Mouse (Mus musculus): ENCODE results near the gene Gng3. TPM values are rescaled to one million over a fixed set of nuclear protein-coding genes. Genes with fewer than 3 reads are reported as not detected.
"Not testable (repeated sequence)": the region's sequence is repeated elsewhere in the genome, so short reads cannot be mapped to it uniquely, and the experiment has no call there.

Gene Gng3
- polyA plus RNA-seq, 1 experiment from 2014 or later = 25.2 TPM

DNA sequence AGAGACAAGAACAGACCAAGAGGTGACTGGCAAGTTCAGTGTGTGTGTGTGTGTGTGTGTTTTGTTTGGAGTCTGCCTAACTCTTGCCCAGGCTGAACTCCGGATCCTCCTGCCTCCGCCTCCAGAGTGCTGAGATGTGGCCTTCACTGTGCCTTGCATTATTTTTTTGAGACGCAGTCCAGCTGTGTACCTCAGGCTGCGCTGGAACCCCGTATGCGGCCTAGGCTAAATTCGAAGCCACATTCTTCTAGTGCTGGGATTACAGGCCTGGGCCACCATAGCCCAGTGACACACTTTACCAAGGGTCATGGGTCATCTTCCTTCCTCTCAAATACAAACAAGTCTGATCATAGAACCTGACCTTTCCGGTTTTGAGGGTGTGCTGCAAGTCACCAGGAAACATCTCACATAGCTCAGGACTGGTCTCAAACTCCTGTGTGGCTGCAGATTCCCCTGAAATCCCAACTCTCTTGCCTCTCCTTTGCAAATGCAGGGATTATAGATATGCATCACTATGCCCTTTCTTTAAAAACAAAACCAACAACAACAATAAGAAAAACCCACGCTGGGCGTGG, 33.4 kb upstream of the Gng3 start:
- Histone ChIP-seq H3K27me3 (replicated peaks; ENCODE audit: control insufficient read depth, insufficient read depth, low read length) (no peaks in the 10 kb centered on the region), H3K36me3 (ENCODE audit: control insufficient read depth, insufficient read depth, low read length) (peaks cover 44% of the 10 kb centered on the region), H3K4me3 (ENCODE audit: low read depth, low read length) (peak overlapping the region; percentile 89), H3K4me2 (ENCODE audit: low read length) (peak overlapping the region; percentile 93), H3K27ac (ENCODE audit: low read depth) (peak overlapping the region; percentile 71), H3K9ac (ENCODE audit: low read length) (peak overlapping the region; percentile 90), H3K4me1 (replicated peaks; ENCODE audit: control insufficient read depth, insufficient read depth, low read length) (peaks cover 7% of the 10 kb centered on the region; the same call in 1 of the 2 replicates), H3K9me3 (ENCODE audit: control insufficient read depth, low read length) (no peaks in the 10 kb centered on the region)
- 58% methylated on average over 10 of the region's 10 CpGs for WGBS
- no peak for ATAC-seq (replicated peaks; ENCODE audit: low FRiP score, low TSS enrichment, low read depth)
- DNase-seq (ENCODE audit: low spot score) = no peak

DNA sequence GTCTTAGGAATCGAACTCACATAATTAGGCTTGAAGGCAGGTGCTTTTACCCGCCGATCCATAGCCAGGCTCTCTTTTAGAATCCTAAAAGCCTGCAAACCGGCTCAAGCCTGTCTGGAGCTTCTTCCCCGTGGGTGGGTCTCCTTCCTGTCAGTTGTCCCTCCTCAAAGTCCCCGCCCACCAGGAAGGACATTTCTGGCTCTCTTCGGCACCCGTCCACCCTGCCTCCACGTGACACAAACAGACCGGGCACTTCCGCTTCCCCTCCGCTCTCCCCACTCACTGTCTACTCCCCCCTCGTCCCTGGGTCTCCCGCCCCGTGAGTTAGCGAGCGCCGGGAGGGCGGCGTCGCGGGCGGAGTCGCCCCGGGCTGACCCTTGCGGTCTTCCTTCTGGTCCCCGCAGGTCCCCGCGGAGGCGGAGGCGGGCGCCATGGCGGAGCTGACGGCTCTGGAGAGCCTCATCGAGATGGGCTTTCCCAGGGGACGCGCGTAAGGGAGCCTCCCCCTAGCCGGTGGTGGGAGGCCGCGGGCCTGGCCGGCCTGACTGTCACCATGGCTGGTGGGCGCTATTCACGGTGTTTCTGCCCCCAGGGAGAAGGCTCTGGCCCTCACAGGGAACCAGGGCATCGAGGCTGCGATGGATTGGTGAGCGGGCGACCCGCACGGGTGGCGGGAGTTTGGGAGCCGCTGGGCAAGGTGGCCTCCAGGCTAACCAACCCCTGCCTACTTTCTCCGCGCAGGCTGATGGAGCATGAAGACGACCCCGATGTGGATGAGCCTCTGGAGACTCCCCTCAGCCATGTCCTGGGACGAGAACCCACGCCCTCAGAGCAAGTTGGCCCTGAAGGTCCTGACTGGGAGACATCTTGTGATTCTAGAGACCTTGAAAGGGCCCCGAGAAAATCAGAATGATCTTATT, 32.5 kb upstream of the Gng3 start, which contains the start of gene Ubxn1:
Gene Ubxn1 (plus strand): TSS at position 230 of the 920 bp plus-strand sequence.
- peak within 1 kb of the TSS; percentile 93 for H3K4me2 ChIP-seq (ENCODE audit: low read length)
- ATAC-seq (replicated peaks; ENCODE audit: low FRiP score, low TSS enrichment, low read depth) (peak; percentile 97), DNase-seq (ENCODE audit: low spot score) (peak; percentile 97)
- H3K27me3 ChIP-seq (replicated peaks; ENCODE audit: control insufficient read depth, insufficient read depth, low read length) = no peaks in the 10 kb centered on the region
- under 1% methylated on average over 59 of the region's 59 CpGs for WGBS
- no peaks in the 10 kb centered on the region for H3K9me3 ChIP-seq (ENCODE audit: control insufficient read depth, low read length)
- peak within 1 kb of the TSS; percentile 90 for H3K9ac ChIP-seq (ENCODE audit: low read length)
- H3K36me3 ChIP-seq (ENCODE audit: control insufficient read depth, insufficient read depth, low read length) = peaks cover 36% of the 10 kb centered on the region
- H3K4me3 ChIP-seq (ENCODE audit: low read depth, low read length) = peak within 1 kb of the TSS; percentile 89
- H3K27ac ChIP-seq (ENCODE audit: low read depth) = peak within 1 kb of the TSS; percentile 71
- H3K4me1 ChIP-seq (replicated peaks; ENCODE audit: control insufficient read depth, insufficient read depth, low read length) = peaks cover 7% of the 10 kb centered on the region; the same call in 1 of the 2 replicates

DNA sequence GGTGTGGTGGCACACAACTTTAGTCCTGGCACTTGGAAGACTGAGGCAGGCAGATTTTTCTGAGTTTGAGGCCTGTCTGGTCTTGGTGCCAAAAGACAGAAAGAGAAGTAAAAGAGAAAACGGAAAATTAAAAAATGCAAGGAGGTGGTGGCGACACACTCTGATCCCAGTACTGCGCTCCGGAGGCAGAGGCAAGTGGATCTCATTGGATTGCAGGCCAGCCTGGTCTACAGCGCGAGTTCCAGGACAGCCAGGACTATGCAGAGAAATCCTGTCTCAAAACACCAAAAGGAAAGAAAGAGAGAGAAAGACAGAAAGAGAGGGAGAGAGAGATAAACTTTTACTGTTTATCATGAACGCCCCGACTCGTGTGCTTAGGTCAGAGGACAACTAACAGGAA, 31.8 kb upstream of the Gng3 start:
- no peak for DNase-seq (ENCODE audit: low spot score)
- Histone ChIP-seq H3K27ac (ENCODE audit: low read depth) (peak overlapping the region; percentile 67), H3K9ac (ENCODE audit: low read length) (peak overlapping the region; percentile 90), H3K4me3 (ENCODE audit: low read depth, low read length) (peak overlapping the region; percentile 89), H3K36me3 (ENCODE audit: control insufficient read depth, insufficient read depth, low read length) (peaks cover 30% of the 10 kb centered on the region), H3K27me3 (replicated peaks; ENCODE audit: control insufficient read depth, insufficient read depth, low read length) (no peaks in the 10 kb centered on the region), H3K9me3 (ENCODE audit: control insufficient read depth, low read length) (no peaks in the 10 kb centered on the region), H3K4me2 (ENCODE audit: low read length) (peak overlapping the region; percentile 59), H3K4me1 (replicated peaks; ENCODE audit: control insufficient read depth, insufficient read depth, low read length) (peaks cover 7% of the 10 kb centered on the region; the same call in 1 of the 2 replicates)
- ATAC-seq (replicated peaks; ENCODE audit: low FRiP score, low TSS enrichment, low read depth) = peak; percentile 30
- WGBS = 52% methylated on average over 9 of the region's 9 CpGs

DNA sequence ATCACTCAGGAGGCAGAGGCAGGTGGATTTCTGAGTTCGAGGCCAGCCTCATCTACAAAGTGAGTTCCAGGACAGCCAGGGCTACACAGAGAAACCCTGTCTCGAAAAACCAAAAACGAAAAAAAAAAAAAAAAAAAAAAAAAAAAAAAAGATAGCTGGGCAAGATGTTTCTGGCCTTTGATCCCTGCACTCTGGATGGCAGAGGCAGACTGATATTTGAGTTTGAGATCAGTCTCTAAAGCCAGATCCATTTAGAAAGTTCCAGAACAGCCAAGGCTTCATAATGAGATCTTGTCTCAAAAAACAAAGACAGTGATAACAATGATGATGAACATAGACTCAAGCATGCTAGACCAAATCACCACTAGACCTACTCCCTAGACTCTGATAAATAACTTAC, 31.4 kb upstream of the Gng3 start:
- H3K9ac ChIP-seq (ENCODE audit: low read length); H3K27ac ChIP-seq (ENCODE audit: low read depth); H3K9me3 ChIP-seq (ENCODE audit: control insufficient read depth, low read length); DNase-seq (ENCODE audit: low spot score); H3K4me1 ChIP-seq (replicated peaks; ENCODE audit: control insufficient read depth, insufficient read depth, low read length); H3K27me3 ChIP-seq (replicated peaks; ENCODE audit: control insufficient read depth, insufficient read depth, low read length); H3K4me3 ChIP-seq (ENCODE audit: low read depth, low read length); ATAC-seq (replicated peaks; ENCODE audit: low FRiP score, low TSS enrichment, low read depth): not testable (repeated sequence)
- Histone ChIP-seq H3K36me3 (ENCODE audit: control insufficient read depth, insufficient read depth, low read length) (peaks cover 25% of the 10 kb centered on the region), H3K4me2 (ENCODE audit: low read length) (peak overlapping the region; percentile 59)
- WGBS = 87% methylated on average over 3 of the region's 3 CpGs

DNA sequence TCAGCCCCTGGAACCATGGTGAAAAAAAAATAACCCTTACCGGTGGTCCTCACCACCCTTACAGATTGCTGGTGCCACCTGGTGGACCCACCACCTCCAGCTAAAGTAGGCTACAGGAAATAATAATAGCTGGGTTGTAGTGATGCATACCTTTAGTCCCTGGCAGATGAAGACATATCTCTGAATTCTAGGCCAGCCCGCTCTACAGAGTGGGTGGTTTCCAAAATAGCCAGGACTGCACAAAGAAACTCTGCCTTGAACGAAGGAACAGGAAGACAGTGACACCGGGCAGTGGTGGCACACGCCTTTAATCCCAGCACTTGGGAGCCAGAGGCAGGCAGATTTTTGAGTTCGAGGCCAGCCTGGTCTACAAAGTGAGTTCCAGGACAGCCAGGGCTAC, 25.3 kb upstream of the Gng3 start:
- Histone ChIP-seq H3K9ac (ENCODE audit: low read length) (no peak overlapping the region), H3K4me2 (ENCODE audit: low read length) (no peak overlapping the region), H3K27ac (ENCODE audit: low read depth) (no peak overlapping the region), H3K36me3 (ENCODE audit: control insufficient read depth, insufficient read depth, low read length) (no peaks in the 10 kb centered on the region), H3K4me1 (replicated peaks; ENCODE audit: control insufficient read depth, insufficient read depth, low read length) (no peaks in the 10 kb centered on the region), H3K9me3 (ENCODE audit: control insufficient read depth, low read length) (no peaks in the 10 kb centered on the region), H3K27me3 (replicated peaks; ENCODE audit: control insufficient read depth, insufficient read depth, low read length) (no peaks in the 10 kb centered on the region), H3K4me3 (ENCODE audit: low read depth, low read length) (no peak overlapping the region)
- no peak for DNase-seq (ENCODE audit: low spot score)
- ATAC-seq (replicated peaks; ENCODE audit: low FRiP score, low TSS enrichment, low read depth) = no peak
- 85% methylated on average over 6 of the region's 6 CpGs for WGBS

DNA sequence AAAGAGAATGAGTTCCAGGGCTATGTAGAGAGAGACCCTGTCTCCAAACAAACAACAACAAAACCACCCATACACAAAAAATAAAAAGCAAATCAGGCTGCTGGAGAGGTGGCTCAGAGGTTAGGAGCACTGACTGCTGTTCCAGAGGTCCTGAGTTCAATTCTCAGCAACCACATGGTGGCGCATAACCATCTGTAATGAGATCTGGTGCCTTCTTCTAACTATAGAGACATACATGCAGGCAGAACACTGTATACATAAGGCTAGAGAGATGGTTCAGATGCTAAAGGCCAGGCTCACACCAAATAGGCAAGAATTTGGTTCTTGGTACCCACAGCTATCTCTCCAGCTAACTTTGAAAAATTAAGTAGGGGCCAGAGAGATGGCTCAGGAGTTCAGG, 20.0 kb upstream of the Gng3 start:
- no peak for DNase-seq (ENCODE audit: low spot score)

DNA sequence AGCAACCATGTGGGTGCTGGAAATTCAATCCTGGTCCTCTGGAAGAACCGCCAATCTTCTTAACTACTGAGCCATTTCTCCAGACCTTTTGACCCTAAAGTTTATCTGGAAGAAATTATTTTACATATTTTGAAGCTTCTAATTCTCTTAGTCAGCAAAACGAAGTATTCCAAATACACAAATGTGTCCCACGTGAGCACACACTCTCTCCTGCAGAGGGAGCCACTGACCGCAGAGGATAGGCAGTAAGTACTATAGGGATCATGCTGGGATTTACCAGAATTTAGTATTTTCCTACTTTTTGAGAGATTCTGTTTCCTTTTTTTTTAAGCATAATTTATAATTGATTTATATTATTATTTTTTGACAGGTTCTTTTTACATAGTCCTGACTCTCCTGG, 18.7 kb upstream of the Gng3 start:
- DNase-seq (ENCODE audit: low spot score) = no peak
- 42% methylated on average over 4 of the region's 4 CpGs for WGBS

More for the DNA sequence above, 20.0 kb upstream of the Gng3 start:
- 17% methylated on average over 1 of the region's 1 CpGs for WGBS
- no peaks in the 10 kb centered on the region for H3K9me3 ChIP-seq (ENCODE audit: control insufficient read depth, low read length)
- H3K9ac ChIP-seq (ENCODE audit: low read length) = no peak overlapping the region
- no peak overlapping the region for H3K27ac ChIP-seq (ENCODE audit: low read depth)
- H3K36me3 ChIP-seq (ENCODE audit: control insufficient read depth, insufficient read depth, low read length) = no peaks in the 10 kb centered on the region
- no peak for ATAC-seq (replicated peaks; ENCODE audit: low FRiP score, low TSS enrichment, low read depth)
- no peak overlapping the region for H3K4me2 ChIP-seq (ENCODE audit: low read length)
- H3K4me3 ChIP-seq (ENCODE audit: low read depth, low read length) = no peak overlapping the region
- H3K27me3 ChIP-seq (replicated peaks; ENCODE audit: control insufficient read depth, insufficient read depth, low read length) = no peaks in the 10 kb centered on the region; the same call in 1 of the 2 replicates
- H3K4me1 ChIP-seq (replicated peaks; ENCODE audit: control insufficient read depth, insufficient read depth, low read length) = no peaks in the 10 kb centered on the region

DNA sequence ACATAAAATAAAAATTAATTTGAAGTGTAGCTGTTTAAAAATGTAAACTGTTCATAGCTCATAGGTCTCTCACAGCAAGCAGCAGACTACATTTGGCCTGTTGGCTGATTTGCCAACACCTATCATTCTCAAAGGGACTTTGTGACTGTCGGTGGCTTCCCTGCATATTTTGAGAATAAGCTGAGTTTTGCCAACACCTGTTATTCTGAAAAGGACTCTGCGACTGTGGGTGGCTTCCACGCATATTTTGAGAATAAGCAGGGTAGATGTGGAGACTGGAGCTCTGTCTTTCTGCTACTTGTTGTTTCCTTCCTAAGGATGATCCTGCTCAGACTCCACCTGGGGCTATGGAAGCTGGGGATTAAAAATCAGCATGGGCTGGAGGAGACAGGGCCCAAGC, 14.1 kb upstream of the Gng3 start:
- Histone ChIP-seq H3K36me3 (ENCODE audit: control insufficient read depth, insufficient read depth, low read length) (peaks cover 5% of the 10 kb centered on the region; the same call in 1 of the 2 replicates), H3K4me2 (ENCODE audit: low read length) (no peak overlapping the region), H3K9ac (ENCODE audit: low read length) (no peak overlapping the region), H3K27ac (ENCODE audit: low read depth) (no peak overlapping the region), H3K4me1 (replicated peaks; ENCODE audit: control insufficient read depth, insufficient read depth, low read length) (peaks cover 7% of the 10 kb centered on the region; the same call in 1 of the 2 replicates), H3K27me3 (replicated peaks; ENCODE audit: control insufficient read depth, insufficient read depth, low read length) (no peaks in the 10 kb centered on the region; the same call in 1 of the 2 replicates), H3K9me3 (ENCODE audit: control insufficient read depth, low read length) (no peaks in the 10 kb centered on the region), H3K4me3 (ENCODE audit: low read depth, low read length) (no peak overlapping the region)
- DNase-seq (ENCODE audit: low spot score) = no peak
- ATAC-seq (replicated peaks; ENCODE audit: low FRiP score, low TSS enrichment, low read depth) = no peak
- WGBS = 88% methylated on average over 3 of the region's 3 CpGs

More for the DNA sequence above, 18.7 kb upstream of the Gng3 start:
- Histone ChIP-seq H3K27me3 (replicated peaks; ENCODE audit: control insufficient read depth, insufficient read depth, low read length) (no peaks in the 10 kb centered on the region; the same call in 1 of the 2 replicates), H3K4me3 (ENCODE audit: low read depth, low read length) (no peak overlapping the region), H3K4me1 (replicated peaks; ENCODE audit: control insufficient read depth, insufficient read depth, low read length) (no peaks in the 10 kb centered on the region), H3K9ac (ENCODE audit: low read length) (no peak overlapping the region), H3K27ac (ENCODE audit: low read depth) (no peak overlapping the region), H3K4me2 (ENCODE audit: low read length) (no peak overlapping the region), H3K9me3 (ENCODE audit: control insufficient read depth, low read length) (no peaks in the 10 kb centered on the region), H3K36me3 (ENCODE audit: control insufficient read depth, insufficient read depth, low read length) (no peaks in the 10 kb centered on the region)
- peak; percentile 71; the same call in 1 of the 2 replicates for ATAC-seq (replicated peaks; ENCODE audit: low FRiP score, low TSS enrichment, low read depth)
